Mouse (Mus musculus): Measurements from ENCODE around the gene Wdr6. TPM values are rescaled to one million over a fixed set of nuclear protein-coding genes. Genes with fewer than 3 reads are reported as not detected.
"Not testable (repeated sequence)": the region's sequence is repeated elsewhere in the genome, so short reads cannot be mapped to it uniquely, and the experiment has no call there.

The Wdr6 gene
- 288 and 293 TPM in 2 replicates for polyA plus RNA-seq (2016; fragmentation: Nextera tagmentation; extraction: Ambion mirVana)

DNA sequence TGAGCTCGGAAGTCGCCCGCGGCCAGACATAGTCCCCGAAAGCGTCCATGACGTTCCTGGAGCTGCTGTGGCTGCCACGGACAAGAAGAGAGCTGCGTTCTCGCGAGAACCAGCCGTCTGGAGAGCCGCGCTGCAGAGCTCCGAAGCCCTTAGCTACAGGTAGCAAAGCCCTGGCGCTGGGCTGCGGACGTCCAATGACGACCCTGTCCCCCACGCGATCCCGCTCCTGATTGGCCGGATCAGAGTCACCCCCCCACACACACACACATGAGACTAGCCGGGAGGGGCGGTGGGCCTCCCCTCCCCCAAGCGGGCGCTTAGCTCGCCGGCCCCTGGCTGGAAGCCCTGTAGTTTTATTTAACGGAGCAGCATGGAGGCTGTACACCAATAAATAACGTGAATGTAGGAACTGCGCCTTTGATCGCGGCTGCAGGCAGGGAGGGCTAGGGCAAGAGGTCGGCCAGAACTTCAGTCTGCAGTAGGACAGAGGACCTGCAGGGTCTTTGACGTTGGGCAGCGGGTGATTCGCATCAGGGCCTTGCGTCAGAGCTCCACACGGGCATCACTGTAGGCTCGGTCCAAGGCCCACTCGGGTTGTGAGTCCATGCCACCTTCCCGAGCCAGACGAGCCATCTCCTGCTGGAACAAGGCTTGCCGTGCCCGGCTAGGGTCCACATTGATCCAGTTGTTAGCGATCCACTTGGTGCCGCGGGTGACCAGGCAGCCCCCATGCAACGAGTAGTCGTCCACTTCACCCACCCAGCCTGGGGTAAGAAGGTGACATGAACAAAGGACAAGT, at the start of gene Wdr6:
TSS of gene Wdr6 (minus strand) at position 195 of the 799 bp plus-strand sequence.
- peak within 1 kb of the TSS; percentile 97 for H3K27ac ChIP-seq (replicated peaks)
- H3K4me3 ChIP-seq = peak within 1 kb of the TSS; percentile 83
- peaks cover 53% of the 10 kb centered on the region for H3K4me1 ChIP-seq
- peak within 1 kb of the TSS; percentile 89 for H3K4me2 ChIP-seq (replicated peaks)
- peaks cover 40% of the 10 kb centered on the region for H3K36me3 ChIP-seq
- peak within 1 kb of the TSS; percentile 94 for H3K9ac ChIP-seq (replicated peaks)
- WGBS = 3% methylated on average over 51 of the region's 51 CpGs
- H3K27me3 ChIP-seq = peaks cover 32% of the 10 kb centered on the region
- ATAC-seq (ENCODE audit: low FRiP score, low read depth) = peak; percentile 97
- H3K9me3 ChIP-seq = no peaks in the 10 kb centered on the region

DNA sequence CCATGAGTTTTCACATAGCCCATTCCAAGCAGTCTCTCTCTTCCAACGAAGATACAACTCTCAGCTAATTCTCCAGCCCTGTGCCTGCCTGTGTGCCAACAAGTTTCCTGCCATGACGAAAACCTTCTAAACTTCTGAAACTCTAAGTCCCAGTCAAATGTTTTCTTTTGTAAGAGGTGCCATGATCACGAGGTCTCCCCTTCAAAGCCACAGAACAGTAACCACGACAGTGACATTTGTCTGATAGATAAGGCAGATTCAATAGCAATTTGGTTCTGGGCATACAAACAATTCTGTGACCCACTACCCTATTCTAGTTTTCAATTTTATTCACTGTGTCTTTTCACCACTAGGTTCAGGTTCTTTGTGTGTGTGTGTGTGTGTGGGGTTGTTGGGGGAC, 49.6 kb upstream of the Wdr6 start:
- Histone ChIP-seq H3K4me2 (replicated peaks) (no peak overlapping the region), H3K4me1 (no peaks in the 10 kb centered on the region), H3K9me3 (no peaks in the 10 kb centered on the region), H3K36me3 (peaks cover 14% of the 10 kb centered on the region; the same call in 1 of the 2 replicates), H3K4me3 (no peak overlapping the region), H3K27ac (replicated peaks) (no peak overlapping the region), H3K27me3 (no peaks in the 10 kb centered on the region), H3K9ac (replicated peaks) (no peak overlapping the region)
- ATAC-seq (ENCODE audit: low FRiP score, low read depth) = no peak
- WGBS = 81% methylated on average over 4 of the region's 4 CpGs

DNA sequence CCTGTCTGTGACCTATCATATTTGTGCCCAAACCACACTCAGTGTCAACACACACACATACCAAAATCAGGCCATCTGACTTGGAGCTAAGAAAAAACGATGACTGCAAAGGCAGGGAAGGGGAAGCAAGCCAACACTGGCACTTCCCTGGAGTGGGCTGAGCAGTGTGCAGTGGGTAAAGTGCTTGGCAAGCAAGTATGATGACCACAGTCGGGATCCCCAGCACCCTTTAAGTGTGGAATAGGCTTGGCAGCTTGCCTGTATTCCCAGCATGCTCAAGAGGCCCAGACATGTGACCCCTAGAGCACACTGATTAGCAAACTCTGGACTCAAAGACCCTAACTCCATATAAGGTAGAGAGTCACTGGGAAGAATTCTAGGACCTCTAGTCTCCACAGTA, 48.0 kb upstream of the Wdr6 start:
- no peak overlapping the region for H3K9ac ChIP-seq (replicated peaks)
- no peaks in the 10 kb centered on the region for H3K4me1 ChIP-seq
- H3K9me3 ChIP-seq = no peaks in the 10 kb centered on the region
- H3K27me3 ChIP-seq = no peaks in the 10 kb centered on the region
- H3K4me2 ChIP-seq (replicated peaks) = no peak overlapping the region
- 81% methylated on average over 2 of the region's 2 CpGs for WGBS
- H3K36me3 ChIP-seq = peaks cover 14% of the 10 kb centered on the region; the same call in 1 of the 2 replicates
- ATAC-seq (ENCODE audit: low FRiP score, low read depth) = no peak
- H3K27ac ChIP-seq (replicated peaks) = no peak overlapping the region
- no peak overlapping the region for H3K4me3 ChIP-seq

DNA sequence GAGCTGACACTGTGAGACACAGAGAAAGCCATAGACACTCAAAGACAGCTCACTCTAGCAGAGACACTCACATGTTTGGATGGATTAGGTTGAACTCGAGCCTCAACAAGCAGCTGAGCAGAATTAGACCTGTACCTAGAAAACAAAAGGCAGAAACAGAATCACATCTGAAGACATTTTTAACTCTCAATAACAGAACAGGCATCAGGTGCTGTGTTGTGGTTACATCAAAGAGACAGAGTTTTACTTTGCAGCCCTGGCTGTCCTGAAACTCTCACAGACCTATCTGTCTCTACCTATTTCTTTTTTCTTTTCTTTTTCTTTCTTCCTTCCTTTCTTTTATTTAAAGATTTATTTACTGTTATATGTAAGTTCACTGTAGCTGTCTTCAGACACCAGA, 38.8 kb upstream of the Wdr6 start:
- no peak overlapping the region for H3K4me3 ChIP-seq
- no peak overlapping the region for H3K27ac ChIP-seq (replicated peaks)
- no peaks in the 10 kb centered on the region for H3K4me1 ChIP-seq
- WGBS = 94% methylated on average over 1 of the region's 1 CpGs
- H3K4me2 ChIP-seq (replicated peaks) = no peak overlapping the region
- no peak overlapping the region for H3K9ac ChIP-seq (replicated peaks)
- ATAC-seq (ENCODE audit: low FRiP score, low read depth) = no peak
- no peaks in the 10 kb centered on the region for H3K27me3 ChIP-seq
- H3K36me3 ChIP-seq = peaks cover 57% of the 10 kb centered on the region
- H3K9me3 ChIP-seq = no peaks in the 10 kb centered on the region

DNA sequence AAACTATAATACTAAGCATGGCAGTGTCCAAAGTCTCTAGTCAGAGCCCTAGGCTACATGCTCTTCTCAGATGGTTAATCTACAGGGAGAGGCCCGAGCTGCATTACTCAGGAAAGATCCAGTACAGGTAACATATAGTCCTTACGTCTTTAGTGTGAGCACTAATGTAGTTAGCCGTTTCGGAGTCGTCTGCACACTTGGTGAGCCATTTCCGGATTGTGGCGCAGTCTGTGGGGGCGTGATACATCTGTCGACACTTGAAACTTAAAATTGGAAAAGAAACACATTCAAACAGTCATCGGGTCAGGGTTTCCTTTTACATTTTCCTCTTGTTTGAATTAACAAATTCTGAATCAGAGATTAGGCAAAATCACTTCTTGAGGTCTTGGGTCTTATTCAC, 32.9 kb upstream of the Wdr6 start:
- H3K4me2 ChIP-seq (replicated peaks) = no peak overlapping the region
- 95% methylated on average over 10 of the region's 10 CpGs for WGBS
- H3K4me1 ChIP-seq = no peaks in the 10 kb centered on the region
- H3K9ac ChIP-seq (replicated peaks) = no peak overlapping the region
- no peaks in the 10 kb centered on the region for H3K27me3 ChIP-seq
- peaks cover 90% of the 10 kb centered on the region for H3K36me3 ChIP-seq
- no peak overlapping the region for H3K4me3 ChIP-seq
- H3K27ac ChIP-seq (replicated peaks) = no peak overlapping the region
- no peak for ATAC-seq (ENCODE audit: low FRiP score, low read depth)
- no peaks in the 10 kb centered on the region for H3K9me3 ChIP-seq

DNA sequence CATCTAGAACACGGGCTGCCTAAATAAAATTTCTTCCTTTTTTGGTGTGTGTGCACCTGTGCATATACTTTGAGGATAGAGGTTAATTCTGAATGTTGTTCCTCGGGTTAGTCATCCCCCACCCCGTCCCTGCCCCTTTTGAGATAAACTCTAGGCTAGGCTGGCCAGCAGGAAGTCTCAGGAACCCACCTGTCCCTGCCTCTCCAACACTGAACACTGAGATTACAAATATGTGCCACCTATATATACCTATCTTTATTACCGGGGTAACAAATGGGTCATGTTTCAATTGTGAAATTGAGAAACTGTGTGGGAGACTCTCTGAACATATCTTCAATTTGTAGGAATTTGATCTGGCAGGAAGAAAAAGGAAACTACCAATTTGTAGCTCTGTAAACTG, 30.4 kb upstream of the Wdr6 start:
- 96% methylated on average over 4 of the region's 4 CpGs for WGBS
- H3K9me3 ChIP-seq = no peaks in the 10 kb centered on the region
- no peaks in the 10 kb centered on the region for H3K27me3 ChIP-seq
- H3K9ac ChIP-seq (replicated peaks) = no peak overlapping the region
- H3K4me2 ChIP-seq (replicated peaks) = no peak overlapping the region
- H3K27ac ChIP-seq (replicated peaks) = no peak overlapping the region
- peaks cover 95% of the 10 kb centered on the region for H3K36me3 ChIP-seq
- no peaks in the 10 kb centered on the region for H3K4me1 ChIP-seq
- H3K4me3 ChIP-seq = no peak overlapping the region
- no peak for ATAC-seq (ENCODE audit: low FRiP score, low read depth)

DNA sequence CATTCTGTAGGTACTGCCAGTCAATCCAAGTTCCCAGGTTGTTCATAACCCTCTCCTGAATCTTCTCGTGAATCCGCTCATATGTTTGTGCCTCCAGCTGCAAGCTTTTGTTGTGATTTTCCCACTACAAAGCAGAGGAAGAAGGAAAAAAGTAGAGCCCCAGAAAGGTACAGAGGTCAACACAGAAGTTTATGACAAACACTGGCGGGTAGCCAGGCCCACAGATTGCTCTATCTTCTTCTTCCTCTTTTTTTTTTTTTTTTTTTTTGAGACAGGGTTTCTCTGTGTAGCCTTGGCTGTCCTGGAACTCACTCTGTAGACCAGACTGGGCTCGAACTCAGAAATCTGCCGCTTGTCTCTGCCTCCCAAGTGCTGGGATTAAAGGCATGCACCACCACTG, 29.4 kb upstream of the Wdr6 start:
- H3K4me3 ChIP-seq; H3K27me3 ChIP-seq; H3K9me3 ChIP-seq; ATAC-seq (ENCODE audit: low FRiP score, low read depth); H3K4me1 ChIP-seq; H3K9ac ChIP-seq (replicated peaks); H3K27ac ChIP-seq (replicated peaks); H3K4me2 ChIP-seq (replicated peaks): not testable (repeated sequence)
- H3K36me3 ChIP-seq = peaks cover 95% of the 10 kb centered on the region
- WGBS = 95% methylated on average over 5 of the region's 5 CpGs

DNA sequence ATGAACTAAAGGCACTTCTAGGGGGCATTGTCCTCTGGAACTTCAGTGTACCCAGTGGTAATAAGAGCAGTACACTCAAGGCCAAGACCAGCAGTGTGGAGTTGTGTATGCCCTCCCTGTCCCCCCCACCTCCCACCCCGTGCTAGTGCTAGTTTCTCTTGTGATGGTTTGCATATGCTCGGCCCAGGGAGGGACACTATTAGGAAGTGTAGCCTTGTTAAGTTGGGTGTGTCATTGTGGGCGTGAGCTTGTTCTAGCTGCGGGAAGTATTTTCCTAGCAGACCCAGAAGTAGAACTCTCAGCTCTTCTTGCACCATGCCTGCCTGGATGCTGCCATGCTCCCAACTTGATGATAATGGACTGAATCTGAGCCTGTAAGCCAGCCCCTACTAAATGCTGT, 23.4 kb upstream of the Wdr6 start:
- peaks cover 3% of the 10 kb centered on the region for H3K4me1 ChIP-seq
- 91% methylated on average over 4 of the region's 4 CpGs for WGBS
- H3K27me3 ChIP-seq = no peaks in the 10 kb centered on the region
- H3K36me3 ChIP-seq = peaks cover 49% of the 10 kb centered on the region
- H3K4me2 ChIP-seq (replicated peaks) = no peak overlapping the region
- H3K9me3 ChIP-seq = no peaks in the 10 kb centered on the region
- H3K4me3 ChIP-seq = no peak overlapping the region
- H3K9ac ChIP-seq (replicated peaks) = no peak overlapping the region
- ATAC-seq (ENCODE audit: low FRiP score, low read depth) = no peak
- no peak overlapping the region for H3K27ac ChIP-seq (replicated peaks)

DNA sequence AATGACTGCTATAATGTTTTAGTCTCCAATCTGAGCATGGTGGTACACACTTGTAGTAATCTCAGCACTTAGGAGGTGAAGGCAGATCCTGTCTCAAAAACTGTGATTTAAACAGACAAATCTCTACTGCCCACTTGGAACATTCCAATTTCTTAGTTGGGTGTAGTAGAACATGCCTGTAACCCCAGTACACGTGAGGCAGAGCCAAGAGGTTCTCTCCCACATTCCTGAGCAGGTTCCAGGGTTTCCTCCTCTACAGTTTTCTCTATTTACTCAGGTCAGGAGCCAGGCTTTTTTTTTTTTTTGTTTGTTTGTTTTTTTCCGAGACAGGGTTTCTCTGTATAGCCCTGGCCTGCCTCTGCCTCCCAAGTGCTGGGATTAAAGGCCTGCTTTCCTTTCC, 21.5 kb upstream of the Wdr6 start:
- H3K9ac ChIP-seq (replicated peaks) = no peak overlapping the region
- no peak overlapping the region for H3K4me2 ChIP-seq (replicated peaks)
- peaks cover 31% of the 10 kb centered on the region for H3K36me3 ChIP-seq
- H3K4me3 ChIP-seq = no peak overlapping the region
- no peaks in the 10 kb centered on the region for H3K27me3 ChIP-seq
- no peak overlapping the region for H3K27ac ChIP-seq (replicated peaks)
- no peaks in the 10 kb centered on the region for H3K9me3 ChIP-seq
- 59% methylated on average over 2 of the region's 2 CpGs for WGBS
- no peak for ATAC-seq (ENCODE audit: low FRiP score, low read depth)
- peaks cover 15% of the 10 kb centered on the region for H3K4me1 ChIP-seq

DNA sequence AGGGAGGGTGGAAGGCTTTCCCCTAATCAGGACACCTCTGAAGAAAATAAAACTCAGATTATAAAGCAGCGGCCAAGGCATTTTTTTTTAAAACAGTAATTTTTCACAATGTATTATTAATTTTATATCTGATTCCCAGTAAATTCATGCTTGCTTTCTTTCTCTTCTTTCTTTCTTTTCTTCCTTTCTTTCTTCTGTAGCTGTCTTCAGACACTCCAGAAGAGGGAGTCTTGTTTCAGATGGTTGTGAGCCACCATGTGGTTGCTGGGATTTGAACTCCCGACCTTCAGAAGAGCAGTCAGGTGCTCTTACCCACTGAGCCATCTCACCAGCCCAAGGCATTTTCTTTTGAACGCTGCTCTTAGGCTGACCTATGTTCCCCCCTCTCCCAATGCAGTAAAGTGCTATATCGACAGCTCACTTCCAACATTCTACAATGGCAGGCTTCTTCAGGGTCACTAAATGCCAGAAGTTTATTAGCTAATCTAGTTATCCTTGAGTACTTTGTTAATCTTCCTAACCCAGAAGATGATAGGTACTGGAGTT, 20.6 kb upstream of the Wdr6 start:
- Histone ChIP-seq H3K27ac (replicated peaks) (no peak overlapping the region), H3K9me3 (no peaks in the 10 kb centered on the region), H3K9ac (replicated peaks) (no peak overlapping the region), H3K27me3 (no peaks in the 10 kb centered on the region), H3K4me1 (peaks cover 15% of the 10 kb centered on the region), H3K36me3 (peaks cover 22% of the 10 kb centered on the region), H3K4me3 (no peak overlapping the region), H3K4me2 (replicated peaks) (no peak overlapping the region)
- WGBS = 80% methylated on average over 4 of the region's 4 CpGs
- no peak for ATAC-seq (ENCODE audit: low FRiP score, low read depth)

DNA sequence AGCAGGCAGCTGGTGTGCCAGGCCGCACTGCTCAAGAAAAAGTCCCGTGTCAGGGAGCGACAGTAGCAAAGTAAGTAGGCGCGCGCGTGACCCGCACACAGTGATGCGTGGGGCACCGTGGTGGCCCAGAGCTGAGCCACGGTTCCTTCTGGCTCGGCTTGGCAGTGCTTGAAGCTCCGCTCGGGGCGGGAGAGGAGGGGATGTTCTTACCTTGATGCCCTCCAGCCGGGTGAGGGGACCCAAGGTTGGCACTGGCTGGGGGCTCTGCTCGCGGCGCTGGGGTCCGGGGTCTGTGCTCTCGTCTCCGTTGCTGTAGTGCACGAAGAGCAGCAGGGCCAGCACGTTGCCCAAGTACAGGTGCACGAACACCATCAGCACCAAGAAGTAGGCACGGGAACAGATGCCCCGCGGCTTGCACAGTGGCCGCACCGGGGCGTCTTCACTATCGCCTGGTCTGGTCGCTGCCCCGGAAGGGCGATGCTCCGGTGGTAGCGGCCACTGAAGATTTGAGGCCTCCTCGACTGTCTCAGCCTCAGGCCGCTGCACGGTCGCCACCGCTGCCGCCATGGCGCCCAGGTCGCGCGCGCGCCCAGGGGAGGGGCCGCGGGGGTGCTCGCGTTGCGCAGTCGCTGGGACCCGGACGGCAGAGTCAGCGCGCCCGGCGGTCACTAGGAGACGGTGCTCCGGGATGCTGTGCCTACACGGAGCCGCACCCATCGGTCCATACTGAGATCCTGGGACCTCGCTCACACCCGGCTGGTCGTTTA, 18.6 kb upstream of the Wdr6 start, which contains the start of gene P4htm:
TSS of gene P4htm (minus strand) at position 670 of the 767 bp plus-strand sequence.
- H3K9me3 ChIP-seq = no peaks in the 10 kb centered on the region
- 0 out of 2 replicates have a peak, but pooled peaks cover 3% of the 10 kb centered on the region for H3K36me3 ChIP-seq
- H3K27me3 ChIP-seq = no peaks in the 10 kb centered on the region
- peak within 1 kb of the TSS; percentile 86 for H3K4me2 ChIP-seq (replicated peaks)
- H3K4me1 ChIP-seq = peaks cover 15% of the 10 kb centered on the region
- peak within 1 kb of the TSS; percentile 78 for H3K27ac ChIP-seq (replicated peaks)
- ATAC-seq (ENCODE audit: low FRiP score, low read depth) = peak; percentile 85
- H3K9ac ChIP-seq (replicated peaks) = peak within 1 kb of the TSS; percentile 80
- peak within 1 kb of the TSS; percentile 69 for H3K4me3 ChIP-seq
- 1% methylated on average over 63 of the region's 69 CpGs for WGBS

DNA sequence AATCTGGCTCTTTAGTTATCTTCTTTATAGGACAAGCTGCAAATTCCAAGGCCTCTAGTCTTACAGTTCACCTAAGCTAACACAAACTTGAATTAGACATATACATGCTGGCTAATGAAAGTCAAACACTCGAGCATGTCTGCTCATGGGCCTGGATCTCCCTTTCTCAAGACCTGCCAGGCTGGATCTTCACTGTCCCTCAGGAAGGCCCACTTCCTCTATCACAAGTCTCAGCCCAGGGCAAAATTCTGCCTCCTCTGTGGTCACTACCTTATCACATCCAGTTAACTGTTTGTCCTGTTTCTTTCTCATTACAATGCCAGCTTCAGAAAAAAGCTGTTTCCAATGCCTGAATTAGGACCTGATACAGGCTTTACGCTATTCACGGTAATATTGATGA, 15.8 kb upstream of the Wdr6 start:
- H3K4me1 ChIP-seq = peaks cover 21% of the 10 kb centered on the region
- no peak overlapping the region for H3K4me3 ChIP-seq
- WGBS = 92% methylated on average over 3 of the region's 3 CpGs
- H3K9me3 ChIP-seq = no peaks in the 10 kb centered on the region
- ATAC-seq (ENCODE audit: low FRiP score, low read depth) = no peak
- H3K36me3 ChIP-seq = no peaks in the 10 kb centered on the region
- no peak overlapping the region for H3K4me2 ChIP-seq (replicated peaks)
- H3K9ac ChIP-seq (replicated peaks) = no peak overlapping the region
- H3K27ac ChIP-seq (replicated peaks) = no peak overlapping the region
- peaks cover 16% of the 10 kb centered on the region; the same call in 1 of the 2 replicates for H3K27me3 ChIP-seq
